Mouse (Mus musculus) E14TG2a.4 (cell line): ENCODE measurements around the gene Ttbk2.

Source experiments
- H3K27me3 ChIP-seq: 2 replicates; pipeline ENCODE4 v1.6.1; 2014; ENCODE audit warnings: low read length, control low read depth; ENCODE audit not compliant: insufficient read depth
- H3K36me3 ChIP-seq: 2 replicates; pipeline ENCODE4 v1.6.1; 2014; ENCODE audit warnings: low read length, control low read depth; ENCODE audit not compliant: insufficient read depth
- H3K4me1 ChIP-seq: replicated peaks from 2 replicates; pipeline ENCODE4 v1.6.1; 2014; ENCODE audit warnings: low read depth, low read length, control low read depth
- H3K4me3 ChIP-seq: replicated peaks from 2 replicates; pipeline ENCODE4 v1.5.1; 2014; ENCODE audit warnings: mild to moderate bottlenecking, low read length
- H3K9me3 ChIP-seq: 2 replicates; pipeline ENCODE4 v1.6.1; 2014; ENCODE audit warnings: low read length, control low read depth
- CTCF ChIP-seq: conservative IDR thresholded peaks from 2 replicates; pipeline ENCODE4 v1.5.1; 2014; ENCODE audit warnings: low read length
- NANOG ChIP-seq: IDR thresholded peaks from 2 replicates; pipeline ENCODE4 v1.6.1; 2014; ENCODE audit warnings: borderline replicate concordance, low read length, mixed read lengths
- POU5F1 ChIP-seq: IDR thresholded peaks from 2 replicates; pipeline ENCODE4 v1.6.1; 2014; ENCODE audit warnings: low read length, borderline replicate concordance

Ttbk2 gene

DNA sequence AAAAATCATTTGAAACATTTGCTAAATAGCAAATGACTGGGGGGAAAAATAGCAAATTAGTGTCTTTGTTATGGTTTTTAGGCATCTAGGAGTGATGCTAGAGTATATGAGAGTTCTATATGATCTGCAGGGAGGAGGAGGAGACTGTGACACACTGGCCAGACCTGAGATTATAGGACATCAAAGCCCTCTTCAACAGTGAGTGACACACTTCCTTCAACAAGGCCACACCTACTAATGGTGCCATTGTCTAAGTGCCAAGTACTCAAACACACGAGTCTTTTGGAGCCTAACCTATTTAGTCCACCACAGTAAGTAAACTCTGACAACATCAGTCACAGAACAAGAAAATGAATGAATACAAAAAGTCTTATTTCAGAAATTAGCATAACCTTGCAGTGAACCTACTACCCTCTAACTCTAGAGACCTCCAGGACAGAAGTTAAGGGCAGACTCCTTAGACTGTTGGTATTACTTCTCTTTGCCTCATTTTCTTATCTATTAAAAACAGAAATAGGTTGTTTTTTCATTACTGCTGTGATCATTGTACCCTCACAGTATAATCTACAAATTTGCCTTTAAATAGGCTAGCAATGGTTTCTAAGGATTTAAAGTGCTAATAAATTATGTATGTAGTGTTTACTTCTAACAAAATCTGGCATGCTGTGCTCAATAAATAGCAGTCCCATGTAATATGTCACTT lies 23.3 kb downstream of the Ttbk2 start:
- Histone ChIP-seq H3K4me1 (peaks cover 20% of the 10 kb centered on the region), H3K4me3 (no peak overlapping the region), H3K27me3 (no peaks in the 10 kb centered on the region), H3K36me3 (no peaks in the 10 kb centered on the region), H3K9me3 (no peaks in the 10 kb centered on the region)
- no peak for TF ChIP-seq NANOG
- no peak for TF ChIP-seq POU5F1
- TF ChIP-seq CTCF, result no peak

- TF ChIP-seq NANOG (no peak), CTCF (no peak), POU5F1 (no peak)
- peaks cover 10% of the 10 kb centered on the region; the same call in 1 of the 2 replicates for H3K36me3 ChIP-seq
- no peak overlapping the region for H3K4me3 ChIP-seq
- no peaks in the 10 kb centered on the region for H3K27me3 ChIP-seq
- no peaks in the 10 kb centered on the region for H3K9me3 ChIP-seq
- no peaks in the 10 kb centered on the region for H3K4me1 ChIP-seq
Measured at GRCm38 (mm10) chr2:120770265-120770935, 80.0 kb downstream of the Ttbk2 start.

GRCm38 (mm10) chr2:120761922-120762321 lies 88.5 kb downstream of the Ttbk2 start:
- Histone ChIP-seq H3K36me3 (peaks cover under 1% of the 10 kb centered on the region; the same call in 1 of the 2 replicates), H3K27me3 (no peaks in the 10 kb centered on the region)

GRCm38 (mm10) chr2:120748041-120748440 lies 102.4 kb downstream of the Ttbk2 start:
- Histone ChIP-seq H3K27me3 (no peaks in the 10 kb centered on the region), H3K36me3 (peaks cover 32% of the 10 kb centered on the region), H3K4me1 (peaks cover 10% of the 10 kb centered on the region; the same call in 1 of the 2 replicates), H3K4me3 (no peak overlapping the region), H3K9me3 (no peaks in the 10 kb centered on the region)
- TF ChIP-seq POU5F1 (no peak), CTCF (no peak), NANOG (no peak)

More at GRCm38 (mm10) chr2:120761922-120762321, 88.5 kb downstream of the Ttbk2 start:
- H3K9me3 ChIP-seq, result no peaks in the 10 kb centered on the region
- peak; percentile 79; the same call in 1 of the 2 replicates for TF ChIP-seq NANOG
- no peak for TF ChIP-seq POU5F1
- peaks cover 17% of the 10 kb centered on the region for H3K4me1 ChIP-seq
- no peak overlapping the region for H3K4me3 ChIP-seq

DNA sequence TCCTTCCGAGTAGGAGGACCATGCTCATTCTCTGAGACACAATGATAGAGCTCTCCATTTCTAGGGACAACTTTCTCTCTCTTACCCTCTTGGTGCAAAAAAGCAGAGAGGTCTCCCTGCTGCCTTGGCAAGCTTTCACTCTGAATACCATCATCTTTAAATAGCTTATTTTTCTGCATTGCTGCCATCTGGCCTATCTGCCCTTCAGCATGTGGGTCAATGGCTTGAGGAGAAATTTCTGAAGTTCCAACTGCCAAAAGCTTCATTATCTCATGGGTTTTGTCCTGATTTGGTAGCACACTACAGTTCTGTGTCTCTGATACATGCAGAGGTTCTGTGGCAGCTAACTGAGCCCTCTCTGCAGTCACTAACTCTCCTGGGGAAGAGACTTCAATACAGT lies 104.9 kb downstream of the Ttbk2 start:
- TF ChIP-seq CTCF, result no peak
- no peak for TF ChIP-seq POU5F1
- TF ChIP-seq NANOG, result no peak
- Histone ChIP-seq H3K4me1 (peaks cover 10% of the 10 kb centered on the region; the same call in 1 of the 2 replicates), H3K27me3 (no peaks in the 10 kb centered on the region), H3K9me3 (no peaks in the 10 kb centered on the region), H3K36me3 (peaks cover 32% of the 10 kb centered on the region), H3K4me3 (no peak overlapping the region)

DNA sequence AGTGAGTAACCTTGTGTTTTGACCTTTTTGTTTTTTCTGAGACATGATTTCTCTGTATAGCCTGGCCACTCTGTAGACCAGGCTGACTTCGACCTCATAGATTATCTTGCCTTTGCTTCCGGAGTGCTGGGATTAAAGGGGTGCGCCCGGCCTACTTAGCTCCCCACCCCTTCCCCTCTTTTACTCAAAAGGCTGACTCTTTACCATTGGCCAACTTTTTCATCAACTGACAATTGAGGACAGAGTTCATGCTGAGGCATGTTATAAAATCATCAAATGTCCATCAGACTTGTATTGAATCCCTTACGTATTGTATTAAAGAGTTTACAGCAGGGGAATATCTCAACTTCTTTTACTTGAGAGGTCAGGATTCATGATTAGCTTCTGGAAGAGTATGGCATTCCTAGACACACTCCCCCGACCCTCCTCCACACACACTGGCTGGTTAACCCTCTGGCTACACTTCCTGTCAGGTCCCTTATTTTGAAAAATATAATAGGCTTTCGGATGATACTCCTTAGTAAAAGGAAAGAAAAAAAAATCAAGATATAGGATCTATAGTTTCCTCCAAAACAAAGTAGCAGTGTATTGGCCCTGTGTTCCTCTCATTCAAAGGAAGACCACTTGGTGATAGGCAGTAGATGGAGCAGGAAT lies 118.4 kb downstream of the Ttbk2 start:
- Histone ChIP-seq H3K9me3 (no peaks in the 10 kb centered on the region), H3K36me3 (peaks cover 39% of the 10 kb centered on the region), H3K4me3 (peak overlapping the region; percentile 96), H3K4me1 (peaks cover 31% of the 10 kb centered on the region), H3K27me3 (no peaks in the 10 kb centered on the region)
- no peak for TF ChIP-seq NANOG
- TF ChIP-seq CTCF, result no peak
- TF ChIP-seq POU5F1, result no peak

DNA sequence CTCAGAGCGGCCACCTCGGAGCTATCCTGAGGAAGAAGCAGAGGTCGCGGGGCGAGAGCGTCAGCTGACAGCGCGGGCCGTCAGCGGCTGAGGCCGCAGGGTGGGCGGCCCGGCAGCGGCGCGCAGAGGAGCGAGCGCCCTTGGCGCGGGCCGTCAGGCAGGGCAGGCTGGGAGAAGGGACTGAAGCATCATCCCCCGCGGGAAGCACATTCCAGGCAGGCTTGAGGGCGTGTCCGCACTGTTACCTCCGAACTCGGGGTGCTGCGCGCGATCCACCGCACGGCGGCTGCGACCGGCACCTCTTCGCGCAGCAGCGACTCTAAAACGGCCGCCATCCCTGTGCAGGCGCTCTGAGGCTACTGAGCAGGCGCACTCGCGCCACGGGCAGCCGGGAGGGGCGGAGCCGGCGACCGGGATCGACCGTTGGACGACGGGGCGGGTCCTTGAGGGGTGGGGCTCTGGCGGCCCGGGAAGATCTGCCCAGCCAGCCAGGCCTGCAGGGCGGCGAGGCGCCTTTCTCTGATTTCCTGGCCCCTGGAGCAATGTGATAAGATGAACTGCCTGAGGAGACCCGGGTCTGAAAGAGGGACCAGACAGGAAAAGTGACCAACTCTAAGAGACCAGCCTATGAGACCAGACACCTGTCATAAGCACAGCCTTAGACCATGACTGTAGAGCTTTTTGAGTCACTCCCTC lies 119.1 kb downstream of the Ttbk2 start:
- Histone ChIP-seq H3K27me3 (no peaks in the 10 kb centered on the region), H3K4me1 (peaks cover 31% of the 10 kb centered on the region), H3K9me3 (no peaks in the 10 kb centered on the region), H3K4me3 (peak overlapping the region; percentile 96), H3K36me3 (peaks cover 41% of the 10 kb centered on the region)
- TF ChIP-seq POU5F1, result no peak
- TF ChIP-seq NANOG, result no peak
- TF ChIP-seq CTCF, result no peak
